Comparison of ENCODE assay signal across 23 mouse cellular contexts in genomic region chr5:146468311-146468710, GRCm38 (mm10). TPM values are rescaled to one million over a fixed set of nuclear protein-coding genes. Genes with fewer than 3 reads are reported as not detected.
DNase-seq lines count a peak whose midpoint lies in the region; ATAC-seq lines count a peak whose summit lies in the region.
"Had no signal": no experiment of that assay in that cellular context is flagged by ENCODE, and none has a peak within 500 bp of the region (broad histone marks: within the 10 kb centered on the region; RNA-seq: fewer than 3 reads in every experiment).

No protein-coding gene starts in this region.

- H3K36me3 ChIP-seq in forebrain, embryonic 12.5 days (replicated peaks): peaks cover 18% of the 10 kb centered on the region
- H3K36me3 ChIP-seq in forebrain, embryonic 14.5 days (ENCODE audit: control insufficient read depth, insufficient read depth, low read length): peaks cover 9% of the 10 kb centered on the region
- H3K36me3 ChIP-seq in hindbrain, embryonic 16.5 days (ENCODE audit: control insufficient read depth, insufficient read depth, low read length): peaks cover 16% of the 10 kb centered on the region; the same call in 1 of the 2 replicates
- H3K36me3 ChIP-seq in hindbrain, embryonic 14.5 days (replicated peaks; ENCODE audit: control insufficient read depth, insufficient read depth): peaks cover 61% of the 10 kb centered on the region
- H3K36me3 ChIP-seq: forebrain, embryonic 15.5 days; heart, embryonic 12.5 days had no signal

- no peak overlapping the region for H3K4me2 ChIP-seq in forebrain, embryonic 12.5 days
- H3K4me2 ChIP-seq in forebrain, embryonic 14.5 days (ENCODE audit: low read length): no peak overlapping the region
- H3K4me2 ChIP-seq in hindbrain, embryonic 16.5 days (ENCODE audit: low read length): no peak overlapping the region
- no peak overlapping the region for H3K4me2 ChIP-seq in hindbrain, embryonic 14.5 days (replicated peaks)
- H3K4me2 ChIP-seq: embryonic facial prominence, embryonic 13.5 days; forebrain, embryonic 15.5 days; heart, embryonic 12.5 days; hindbrain, embryonic 12.5 days had no signal

- H3K27ac ChIP-seq in forebrain, embryonic 12.5 days: no peak overlapping the region
- H3K27ac ChIP-seq in forebrain, embryonic 14.5 days (ENCODE audit: low read depth, low read length): no peak overlapping the region
- no peak overlapping the region for H3K27ac ChIP-seq in hindbrain, embryonic 16.5 days (ENCODE audit: low read depth, low read length)
- H3K27ac ChIP-seq in hindbrain, embryonic 14.5 days: no peak overlapping the region
- H3K27ac ChIP-seq: embryonic facial prominence, embryonic 13.5 days; forebrain, embryonic 15.5 days; hindbrain, embryonic 12.5 days had no signal

- no peaks in the 10 kb centered on the region for H3K9me3 ChIP-seq in forebrain, embryonic 12.5 days
- no peaks in the 10 kb centered on the region for H3K9me3 ChIP-seq in forebrain, embryonic 14.5 days (replicated peaks; ENCODE audit: control insufficient read depth, low read length)
- H3K9me3 ChIP-seq in hindbrain, embryonic 16.5 days (ENCODE audit: control insufficient read depth, low read length): no peaks in the 10 kb centered on the region
- H3K9me3 ChIP-seq in hindbrain, embryonic 14.5 days (ENCODE audit: control insufficient read depth, low read length): no peaks in the 10 kb centered on the region
- H3K9me3 ChIP-seq: embryonic facial prominence, embryonic 13.5 days; forebrain, embryonic 15.5 days; heart, embryonic 12.5 days; hindbrain, embryonic 12.5 days had no signal

- 0 out of 2 replicates have a peak, but pooled peaks have one; percentile 20 for ATAC-seq in forebrain, embryonic 12.5 days (ENCODE audit: low FRiP score)
- ATAC-seq in forebrain, embryonic 14.5 days: no peak
- ATAC-seq in hindbrain, embryonic 16.5 days: peak; percentile 30; the same call in 1 of the 2 replicates
- ATAC-seq in hindbrain, embryonic 14.5 days (ENCODE audit: low FRiP score): no peak
- ATAC-seq: forebrain, embryonic 15.5 days had no signal

- DNase-seq in forebrain, embryonic 14.5 days (ENCODE audit: low spot score): no peak
- no peak for DNase-seq in hindbrain, embryonic 14.5 days (ENCODE audit: low spot score)
- peak; percentile 41 for DNase-seq in left cerebral cortex, postnatal 4 days
- DNase-seq in left cerebral cortex, postnatal 36 days (ENCODE audit: low spot score in 2 of 2): no peak
- no peak for DNase-seq in gastrocnemius, postnatal 14 days
- DNase-seq: adrenal gland, adult 2 months; adrenal gland, postnatal 25 days; cerebellum, adult 8-10 months; cerebellum, postnatal 36 days; gastrocnemius, postnatal 10 days; heart, postnatal 36 days had no signal

- H3K9ac ChIP-seq in forebrain, embryonic 12.5 days: no peak overlapping the region
- no peak overlapping the region for H3K9ac ChIP-seq in forebrain, embryonic 14.5 days (ENCODE audit: low read length)
- H3K9ac ChIP-seq in hindbrain, embryonic 16.5 days (ENCODE audit: low read depth, low read length): no peak overlapping the region
- no peak overlapping the region for H3K9ac ChIP-seq in hindbrain, embryonic 14.5 days
- H3K9ac ChIP-seq: embryonic facial prominence, embryonic 13.5 days; forebrain, embryonic 15.5 days; heart, embryonic 12.5 days; hindbrain, embryonic 12.5 days had no signal

- intact Hi-C loops in left cerebral cortex, postnatal 4 days (cut with DNase I): loop anchor here (5.0 to 10.0 kb wide), 2 partner anchors 136 to 274 kb away; no protein-coding TSS in a partner anchor
- intact Hi-C loops in left cerebral cortex, postnatal 36 days (cut with DNase I): no loop called here
- intact Hi-C loops in gastrocnemius, postnatal 14 days (cut with DNase I; ENCODE audit: low total_unique reads): no loop called here

- WGBS in forebrain, embryonic 12.5 days: 93% methylated on average over 9 of the region's 9 CpGs
- WGBS in forebrain, embryonic 14.5 days: 90% methylated on average over 9 of the region's 9 CpGs
- WGBS in hindbrain, embryonic 16.5 days: 82% methylated on average over 9 of the region's 9 CpGs
- 85% methylated on average over 9 of the region's 9 CpGs for WGBS in hindbrain, embryonic 14.5 days

- no peak overlapping the region for H3K4me3 ChIP-seq in forebrain, embryonic 12.5 days (replicated peaks)
- no peak overlapping the region for H3K4me3 ChIP-seq in forebrain, embryonic 14.5 days (ENCODE audit: low read depth, low read length)
- H3K4me3 ChIP-seq in hindbrain, embryonic 16.5 days (ENCODE audit: low read length): no peak overlapping the region
- no peak overlapping the region for H3K4me3 ChIP-seq in hindbrain, embryonic 14.5 days (replicated peaks; ENCODE audit: low read length)
- H3K4me3 ChIP-seq: embryonic facial prominence, embryonic 13.5 days; forebrain, embryonic 15.5 days; heart, embryonic 12.5 days; hindbrain, embryonic 12.5 days had no signal

- no peaks in the 10 kb centered on the region for H3K27me3 ChIP-seq in forebrain, embryonic 12.5 days
- no peaks in the 10 kb centered on the region for H3K27me3 ChIP-seq in forebrain, embryonic 14.5 days (replicated peaks; ENCODE audit: control insufficient read depth, insufficient read depth, low read length)
- H3K27me3 ChIP-seq in hindbrain, embryonic 16.5 days (replicated peaks; ENCODE audit: control insufficient read depth, insufficient read depth, low read length): no peaks in the 10 kb centered on the region
- no peaks in the 10 kb centered on the region for H3K27me3 ChIP-seq in hindbrain, embryonic 14.5 days (ENCODE audit: control insufficient read depth, insufficient read depth, low read length)
- H3K27me3 ChIP-seq: embryonic facial prominence, embryonic 13.5 days; forebrain, embryonic 15.5 days; hindbrain, embryonic 12.5 days had no signal

- no peaks in the 10 kb centered on the region for H3K4me1 ChIP-seq in forebrain, embryonic 12.5 days
- H3K4me1 ChIP-seq in forebrain, embryonic 14.5 days (ENCODE audit: control insufficient read depth, insufficient read depth, low read length): no peaks in the 10 kb centered on the region
- H3K4me1 ChIP-seq in hindbrain, embryonic 16.5 days (ENCODE audit: control insufficient read depth, insufficient read depth, low read depth, low read length): no peaks in the 10 kb centered on the region
- no peaks in the 10 kb centered on the region for H3K4me1 ChIP-seq in hindbrain, embryonic 14.5 days (replicated peaks; ENCODE audit: control insufficient read depth, insufficient read depth, low read length)
- H3K4me1 ChIP-seq: embryonic facial prominence, embryonic 13.5 days; forebrain, embryonic 15.5 days; heart, embryonic 12.5 days; hindbrain, embryonic 12.5 days had no signal

RNA-seq across cellular contexts. Expression of gene Gm6408, which starts 13.5 kb away (rescaled TPM):
- not detected in 2 replicates for polyA plus RNA-seq in forebrain, embryonic 12.5 days (2016; fragmentation: Nextera tagmentation; extraction: Ambion mirVana)
- polyA plus RNA-seq in forebrain, embryonic 14.5 days (2014; fragmentation: Nextera tagmentation; extraction: Ambion mirVana): not detected in 2 replicates
- not detected in 2 replicates for polyA plus RNA-seq in hindbrain, embryonic 16.5 days (2015; fragmentation: Nextera tagmentation; extraction: Ambion mirVana)
- polyA plus RNA-seq in hindbrain, embryonic 14.5 days (2014; fragmentation: Nextera tagmentation; extraction: Ambion mirVana): not detected in 2 replicates
- total RNA-seq in left cerebral cortex, postnatal 4 days (2021): not detected
- not detected for total RNA-seq in left cerebral cortex, postnatal 36 days (2021)
- not detected for total RNA-seq in gastrocnemius, postnatal 14 days (2021)
- total RNA-seq: adrenal gland, adult 2 months; adrenal gland, postnatal 25 days; CH12.LX; gastrocnemius, postnatal 10 days; heart, adult 8-10 months; heart, postnatal 36 days had no signal
- polyA plus RNA-seq: adrenal gland, adult 2 months; embryonic facial prominence, embryonic 13.5 days; forebrain, embryonic 15.5 days; gonadal fat pad, adult 2 months; heart, embryonic 12.5 days; heart, postnatal 0 days; hindbrain, embryonic 12.5 days; intestine, embryonic 14.5 days had no signal

RNA-seq across cellular contexts. Expression of gene Gm6370, which starts 22.9 kb away (rescaled TPM):
- polyA plus RNA-seq in forebrain, embryonic 12.5 days (2016; fragmentation: Nextera tagmentation; extraction: Ambion mirVana): not detected in 2 replicates
- not detected in 2 replicates for polyA plus RNA-seq in forebrain, embryonic 14.5 days (2014; fragmentation: Nextera tagmentation; extraction: Ambion mirVana)
- polyA plus RNA-seq in hindbrain, embryonic 16.5 days (2015; fragmentation: Nextera tagmentation; extraction: Ambion mirVana): not detected in 2 replicates
- polyA plus RNA-seq in hindbrain, embryonic 14.5 days (2014; fragmentation: Nextera tagmentation; extraction: Ambion mirVana): not detected in 2 replicates
- not detected for total RNA-seq in left cerebral cortex, postnatal 4 days (2021)
- not detected for total RNA-seq in left cerebral cortex, postnatal 36 days (2021)
- total RNA-seq in gastrocnemius, postnatal 14 days (2021): not detected
- total RNA-seq: adrenal gland, adult 2 months; adrenal gland, postnatal 25 days; CH12.LX; gastrocnemius, postnatal 10 days; heart, adult 8-10 months; heart, postnatal 36 days had no signal
- polyA plus RNA-seq: adrenal gland, adult 2 months; embryonic facial prominence, embryonic 13.5 days; forebrain, embryonic 15.5 days; frontal cortex, adult 2 months; gonadal fat pad, adult 2 months; heart, embryonic 12.5 days; heart, postnatal 0 days; hindbrain, embryonic 12.5 days; intestine, embryonic 14.5 days had no signal

RNA-seq across cellular contexts. Expression of gene 4930449I24Rik, which starts 33.9 kb away (rescaled TPM):
- not detected in 2 replicates for polyA plus RNA-seq in forebrain, embryonic 12.5 days (2016; fragmentation: Nextera tagmentation; extraction: Ambion mirVana)
- polyA plus RNA-seq in forebrain, embryonic 14.5 days (2014; fragmentation: Nextera tagmentation; extraction: Ambion mirVana): not detected in 2 replicates
- polyA plus RNA-seq in hindbrain, embryonic 16.5 days (2015; fragmentation: Nextera tagmentation; extraction: Ambion mirVana): not detected in 2 replicates
- not detected in 2 replicates for polyA plus RNA-seq in hindbrain, embryonic 14.5 days (2014; fragmentation: Nextera tagmentation; extraction: Ambion mirVana)
- not detected for total RNA-seq in left cerebral cortex, postnatal 4 days (2021)
- total RNA-seq in left cerebral cortex, postnatal 36 days (2021): not detected
- total RNA-seq in gastrocnemius, postnatal 14 days (2021): not detected
- total RNA-seq: adrenal gland, adult 2 months; adrenal gland, postnatal 25 days; CH12.LX; gastrocnemius, postnatal 10 days; heart, adult 8-10 months; heart, postnatal 36 days had no signal
- polyA plus RNA-seq: adrenal gland, adult 2 months; embryonic facial prominence, embryonic 13.5 days; forebrain, embryonic 15.5 days; frontal cortex, adult 2 months; heart, embryonic 12.5 days; heart, postnatal 0 days; hindbrain, embryonic 12.5 days; intestine, embryonic 14.5 days had no signal

RNA-seq across cellular contexts. Expression of gene Gm3402, which starts 45.6 kb away (rescaled TPM):
- not detected in 2 replicates for polyA plus RNA-seq in forebrain, embryonic 12.5 days (2016; fragmentation: Nextera tagmentation; extraction: Ambion mirVana)
- polyA plus RNA-seq in forebrain, embryonic 14.5 days (2014; fragmentation: Nextera tagmentation; extraction: Ambion mirVana): not detected in 2 replicates
- polyA plus RNA-seq in hindbrain, embryonic 16.5 days (2015; fragmentation: Nextera tagmentation; extraction: Ambion mirVana): not detected in 2 replicates
- polyA plus RNA-seq in hindbrain, embryonic 14.5 days (2014; fragmentation: Nextera tagmentation; extraction: Ambion mirVana): not detected in 2 replicates
- total RNA-seq in left cerebral cortex, postnatal 4 days (2021): not detected
- total RNA-seq in left cerebral cortex, postnatal 36 days (2021): not detected
- not detected for total RNA-seq in gastrocnemius, postnatal 14 days (2021)
- total RNA-seq: adrenal gland, adult 2 months; adrenal gland, postnatal 25 days; CH12.LX; gastrocnemius, postnatal 10 days; heart, adult 8-10 months; heart, postnatal 36 days had no signal
- polyA plus RNA-seq: adrenal gland, adult 2 months; embryonic facial prominence, embryonic 13.5 days; forebrain, embryonic 15.5 days; frontal cortex, adult 2 months; gonadal fat pad, adult 2 months; heart, embryonic 12.5 days; heart, postnatal 0 days; hindbrain, embryonic 12.5 days; intestine, embryonic 14.5 days had no signal

RNA-seq across cellular contexts. Expression of gene Gm3404, which starts 57.3 kb away (rescaled TPM):
- not detected in 2 replicates for polyA plus RNA-seq in forebrain, embryonic 12.5 days (2016; fragmentation: Nextera tagmentation; extraction: Ambion mirVana)
- polyA plus RNA-seq in forebrain, embryonic 14.5 days (2014; fragmentation: Nextera tagmentation; extraction: Ambion mirVana): not detected in 2 replicates
- not detected in 2 replicates for polyA plus RNA-seq in hindbrain, embryonic 16.5 days (2015; fragmentation: Nextera tagmentation; extraction: Ambion mirVana)
- not detected in 2 replicates for polyA plus RNA-seq in hindbrain, embryonic 14.5 days (2014; fragmentation: Nextera tagmentation; extraction: Ambion mirVana)
- total RNA-seq in left cerebral cortex, postnatal 4 days (2021): not detected
- total RNA-seq in left cerebral cortex, postnatal 36 days (2021): not detected
- not detected for total RNA-seq in gastrocnemius, postnatal 14 days (2021)
- total RNA-seq: adrenal gland, adult 2 months; adrenal gland, postnatal 25 days; CH12.LX; gastrocnemius, postnatal 10 days; heart, adult 8-10 months; heart, postnatal 36 days had no signal
- polyA plus RNA-seq: adrenal gland, adult 2 months; embryonic facial prominence, embryonic 13.5 days; forebrain, embryonic 15.5 days; frontal cortex, adult 2 months; gonadal fat pad, adult 2 months; heart, embryonic 12.5 days; heart, postnatal 0 days; hindbrain, embryonic 12.5 days; intestine, embryonic 14.5 days had no signal

Comparison
In these comparisons a context has a peak if more than half of its experiments do, and no peak if none do; other contexts are left out.
1. ATAC-seq: peak in forebrain, embryonic 12.5 days (single experiment) and hindbrain, embryonic 16.5 days (single experiment); none in forebrain, embryonic 14.5 days (single experiment) and hindbrain, embryonic 14.5 days (single experiment).